Mouse (Mus musculus): ENCODE measurements around the gene Tagln2.

- TF ChIP-seq POLR2A (IDR thresholded peaks at IDR 0.05; ENCODE audit: low read depth, low read length) (no peak), CTCF (IDR thresholded peaks at IDR 0.05; ENCODE audit: extremely low read depth, insufficient read depth, insufficient read length, insufficient replicate concordance) (no peak)
Observed at GRCm38 (mm10) chr1:172527431-172527830, 27.6 kb downstream of the Tagln2 start.
